In the genomic region with DNA sequence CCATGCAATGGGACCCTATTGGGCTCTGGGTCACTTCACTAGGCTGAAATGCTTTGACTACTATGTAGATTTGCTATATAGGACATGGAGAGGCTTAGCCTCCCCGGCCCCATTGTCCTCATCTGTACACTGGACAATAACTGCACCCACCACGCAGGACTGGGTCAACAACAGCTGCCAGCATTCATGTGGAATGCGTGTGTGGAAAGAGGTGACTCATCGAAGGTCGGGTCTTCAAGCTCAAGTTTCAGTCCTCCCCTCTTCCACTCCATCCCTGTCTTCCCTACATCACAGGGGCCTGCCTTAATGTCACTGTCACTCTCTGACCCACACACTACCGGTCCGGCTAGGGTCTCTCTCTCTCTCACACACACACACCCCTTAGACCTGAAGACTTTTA, we compare ENCODE assay signal across 34 mouse cellular contexts. TPM values are rescaled to one million over a fixed set of nuclear protein-coding genes. Genes with fewer than 3 reads are reported as not detected.
A peak's percentile ranks its signal among the peaks of the same experiment; 100 is the strongest.
DNase-seq lines count a peak whose midpoint lies in the region; ATAC-seq lines count a peak whose summit lies in the region.
"Had no signal": no experiment of that assay in that cellular context is flagged by ENCODE, and none has a peak within 500 bp of the region (broad histone marks: within the 10 kb centered on the region; RNA-seq: fewer than 3 reads in every experiment).

No protein-coding gene starts in this region.

- WGBS in heart, embryonic 12.5 days = 33% methylated on average over 7 of the region's 7 CpGs

- no peak overlapping the region for H3K9ac ChIP-seq in heart, embryonic 12.5 days
- H3K9ac ChIP-seq: embryonic facial prominence, embryonic 15.5 days; forebrain, embryonic 15.5 days; liver, postnatal 0 days; midbrain, embryonic 13.5 days had no signal

- DNase-seq in heart, postnatal 14 days = no peak
- peak; percentile 11 for DNase-seq in thymus, postnatal 4 days
- DNase-seq in thymus, adult 18-20 months = no peak
- peak; percentile 43 for DNase-seq in adrenal gland, postnatal 10 days
- DNase-seq in layer of hippocampus, postnatal 25 days (ENCODE audit: extremely low spot score in 1 of 2, low spot score in 1 of 2) = no peak
- DNase-seq in left cerebral cortex, adult 18-20 months (ENCODE audit: low spot score in 2 of 2) = no peak
- no peak for DNase-seq in cerebellum, postnatal 10 days
- DNase-seq: B cell, adult 2 months; cerebellum, adult 9-10 months; gastrocnemius, postnatal 14 days; heart, adult 11 months; heart, postnatal 10 days; kidney, adult 2 months; kidney, postnatal 14 days; liver, postnatal 0 days; lung, postnatal 14 days; right cerebral cortex, postnatal 25 days; spleen, adult 18-20 months; thymus, postnatal 25 days had no signal

- no peak overlapping the region for H3K27ac ChIP-seq in heart, embryonic 12.5 days (ENCODE audit: poor library complexity, severe bottlenecking)
- H3K27ac ChIP-seq: embryonic facial prominence, embryonic 15.5 days; forebrain, embryonic 15.5 days; midbrain, embryonic 13.5 days had no signal

- no peaks in the 10 kb centered on the region for H3K9me3 ChIP-seq in heart, embryonic 12.5 days (replicated peaks)
- H3K9me3 ChIP-seq: embryonic facial prominence, embryonic 15.5 days; forebrain, embryonic 15.5 days; midbrain, embryonic 13.5 days had no signal

- H3K4me3 ChIP-seq in heart, embryonic 12.5 days = no peak overlapping the region
- H3K4me3 ChIP-seq: embryonic facial prominence, embryonic 15.5 days; forebrain, embryonic 15.5 days; midbrain, embryonic 13.5 days had no signal

- 0 out of 2 replicates have a peak, but pooled peaks have one; percentile 41 for ATAC-seq in heart, embryonic 12.5 days (ENCODE audit: insufficient number of reproducible peaks, low FRiP score)
- ATAC-seq: forebrain, embryonic 15.5 days; midbrain, embryonic 13.5 days had no signal

- no peaks in the 10 kb centered on the region; the same call in 1 of the 2 replicates for H3K27me3 ChIP-seq in heart, embryonic 12.5 days (replicated peaks)
- H3K27me3 ChIP-seq: embryonic facial prominence, embryonic 15.5 days; forebrain, embryonic 15.5 days; midbrain, embryonic 13.5 days had no signal

- no peak overlapping the region for H3K4me2 ChIP-seq in heart, embryonic 12.5 days
- H3K4me2 ChIP-seq: embryonic facial prominence, embryonic 15.5 days; forebrain, embryonic 15.5 days; heart, embryonic 11.5 days; liver, embryonic 11.5 days; midbrain, embryonic 13.5 days had no signal

- H3K4me1 ChIP-seq in heart, embryonic 12.5 days (replicated peaks) = peaks cover 35% of the 10 kb centered on the region
- H3K4me1 ChIP-seq: forebrain, embryonic 15.5 days; midbrain, embryonic 13.5 days had no signal

- intact Hi-C loops in heart, postnatal 14 days (cut with DNase I) = no loop called here

- no peaks in the 10 kb centered on the region for H3K36me3 ChIP-seq in heart, embryonic 12.5 days
- H3K36me3 ChIP-seq: embryonic facial prominence, embryonic 15.5 days; forebrain, embryonic 15.5 days; midbrain, embryonic 13.5 days had no signal

RNA-seq across cellular contexts. Expression of a gene that starts 9.0 kb away (rescaled TPM):
- polyA plus RNA-seq in heart, embryonic 12.5 days (2016; fragmentation: Nextera tagmentation; extraction: Ambion mirVana) = 6.0 and 6.2 TPM in 2 replicates
- 1 to 10 TPM in 1 of 2 experiments, under 1 TPM in 1; 0.84 to 1.9 TPM for total RNA-seq in heart, postnatal 14 days (2021)
- 1 to 10 TPM; 2.1 to 2.6 TPM for total RNA-seq in adrenal gland, postnatal 10 days (2021)
- under 1 TPM; 0.71 to 0.77 TPM for total RNA-seq in layer of hippocampus, postnatal 25 days (2021)
- total RNA-seq in left cerebral cortex, adult 18-20 months (2021) = 1 to 10 TPM; 1.0 to 1.1 TPM

RNA-seq across cellular contexts. Expression of a gene that starts 12.1 kb away (rescaled TPM):
- not detected in 2 replicates for polyA plus RNA-seq in heart, embryonic 12.5 days (2016; fragmentation: Nextera tagmentation; extraction: Ambion mirVana)
- not detected for total RNA-seq in heart, postnatal 14 days (2021)
- total RNA-seq in adrenal gland, postnatal 10 days (2021) = not detected
- not detected for total RNA-seq in layer of hippocampus, postnatal 25 days (2021)
- not detected for total RNA-seq in left cerebral cortex, adult 18-20 months (2021)
- total RNA-seq: common myeloid progenitor, adult 5-6 weeks; gastrocnemius, postnatal 14 days; heart, postnatal 10 days; layer of hippocampus, adult 8-10 months; left cerebral cortex, adult 8-10 months; megakaryocyte progenitor cell, adult 5-6 weeks; monocyte, adult 5-6 weeks had no signal
- polyA plus RNA-seq: embryonic facial prominence, embryonic 15.5 days; forebrain, embryonic 15.5 days; heart, embryonic 11.5 days; hindbrain, embryonic 11.5 days; intestine, embryonic 14.5 days; limb, embryonic 11.5 days; liver, embryonic 11.5 days; liver, postnatal 0 days; midbrain, embryonic 13.5 days; neural tube, embryonic 11.5 days had no signal

RNA-seq across cellular contexts. Expression of a gene that starts 14.4 kb away (rescaled TPM):
- not detected in 2 replicates for polyA plus RNA-seq in heart, embryonic 12.5 days (2016; fragmentation: Nextera tagmentation; extraction: Ambion mirVana)
- total RNA-seq in heart, postnatal 14 days (2021) = not detected
- not detected for total RNA-seq in adrenal gland, postnatal 10 days (2021)
- total RNA-seq in layer of hippocampus, postnatal 25 days (2021) = not detected
- not detected for total RNA-seq in left cerebral cortex, adult 18-20 months (2021)
- total RNA-seq: common myeloid progenitor, adult 5-6 weeks; gastrocnemius, postnatal 14 days; heart, postnatal 10 days; layer of hippocampus, adult 8-10 months; left cerebral cortex, adult 8-10 months; megakaryocyte progenitor cell, adult 5-6 weeks; monocyte, adult 5-6 weeks had no signal
- polyA plus RNA-seq: embryonic facial prominence, embryonic 15.5 days; forebrain, embryonic 15.5 days; heart, embryonic 11.5 days; hindbrain, embryonic 11.5 days; intestine, embryonic 14.5 days; kidney, adult 2 months; limb, embryonic 11.5 days; liver, embryonic 11.5 days; liver, postnatal 0 days; midbrain, embryonic 13.5 days; neural tube, embryonic 11.5 days had no signal

RNA-seq across cellular contexts. Expression of a gene that starts 19.6 kb away (rescaled TPM):
- not detected in 2 replicates for polyA plus RNA-seq in heart, embryonic 12.5 days (2016; fragmentation: Nextera tagmentation; extraction: Ambion mirVana)
- not detected for total RNA-seq in heart, postnatal 14 days (2021)
- total RNA-seq in adrenal gland, postnatal 10 days (2021) = not detected
- total RNA-seq in layer of hippocampus, postnatal 25 days (2021) = not detected
- not detected for total RNA-seq in left cerebral cortex, adult 18-20 months (2021)
- total RNA-seq: common myeloid progenitor, adult 5-6 weeks; gastrocnemius, postnatal 14 days; heart, postnatal 10 days; layer of hippocampus, adult 8-10 months; left cerebral cortex, adult 8-10 months; megakaryocyte progenitor cell, adult 5-6 weeks had no signal
- polyA plus RNA-seq: embryonic facial prominence, embryonic 15.5 days; forebrain, embryonic 15.5 days; heart, embryonic 11.5 days; hindbrain, embryonic 11.5 days; intestine, embryonic 14.5 days; limb, embryonic 11.5 days; liver, embryonic 11.5 days; liver, postnatal 0 days; midbrain, embryonic 13.5 days; neural tube, embryonic 11.5 days had no signal

RNA-seq across cellular contexts. Expression of a gene that starts 29.3 kb away (rescaled TPM):
- 0.48 TPM in 1 of 2 replicates, not detected in the other for polyA plus RNA-seq in heart, embryonic 12.5 days (2016; fragmentation: Nextera tagmentation; extraction: Ambion mirVana)
- not detected for total RNA-seq in heart, postnatal 14 days (2021)
- not detected for total RNA-seq in adrenal gland, postnatal 10 days (2021)
- total RNA-seq in layer of hippocampus, postnatal 25 days (2021) = not detected
- not detected for total RNA-seq in left cerebral cortex, adult 18-20 months (2021)
- total RNA-seq: common myeloid progenitor, adult 5-6 weeks; gastrocnemius, postnatal 14 days; heart, postnatal 10 days; layer of hippocampus, adult 8-10 months; left cerebral cortex, adult 8-10 months; megakaryocyte progenitor cell, adult 5-6 weeks had no signal
- polyA plus RNA-seq: embryonic facial prominence, embryonic 15.5 days; forebrain, embryonic 15.5 days; heart, embryonic 11.5 days; hindbrain, embryonic 11.5 days; intestine, embryonic 14.5 days; limb, embryonic 11.5 days; liver, embryonic 11.5 days; liver, postnatal 0 days; midbrain, embryonic 13.5 days; neural tube, embryonic 11.5 days had no signal

Comparison
In these comparisons a context has a peak if more than half of its experiments do, and no peak if none do; other contexts are left out.
1. DNase-seq: peak in thymus, postnatal 4 days (single experiment) and adrenal gland, postnatal 10 days (single experiment); none in heart, postnatal 14 days (0 of 2), thymus, adult 18-20 months (0 of 2), layer of hippocampus, postnatal 25 days (0 of 2), left cerebral cortex, adult 18-20 months (0 of 2) and cerebellum, postnatal 10 days (0 of 2).